ENCODE assay signal across 13 mouse cellular contexts in the genomic region with DNA sequence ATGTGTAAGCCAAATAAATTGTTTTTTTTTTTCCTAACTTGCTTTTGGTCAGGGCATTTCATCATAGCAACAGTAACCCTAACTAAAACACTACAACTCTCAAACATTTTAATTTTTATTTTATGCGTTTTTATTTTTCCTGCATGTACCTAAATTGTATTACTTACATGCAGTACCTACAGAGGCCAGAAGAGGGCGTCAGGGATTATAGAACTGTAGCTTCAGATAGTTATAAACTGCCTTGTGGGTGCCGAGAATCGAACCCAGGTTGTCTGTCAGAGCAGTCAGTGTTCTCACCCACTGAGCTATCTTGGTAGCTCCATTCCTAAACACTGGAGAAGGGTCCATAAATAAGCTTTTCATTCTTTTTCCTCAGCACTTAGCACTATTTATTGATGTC.
DNase-seq lines count a peak whose midpoint lies in the region; ATAC-seq and TF ChIP-seq lines count a peak whose summit lies in the region.
"Had no signal": no experiment of that assay in that cellular context is flagged by ENCODE, and none has a peak within 500 bp of the region (broad histone marks: within the 10 kb centered on the region; RNA-seq: fewer than 3 reads in every experiment).

No protein-coding gene starts in this region.

- no peak overlapping the region for H3K4me2 ChIP-seq in lung, embryonic 14.5 days
- H3K4me2 ChIP-seq: midbrain, embryonic 13.5 days had no signal

- DNase-seq in gastrocnemius, adult 2 months: no peak
- DNase-seq in gastrocnemius, postnatal 14 days: no peak
- DNase-seq in lung, embryonic 14.5 days: peak; percentile 18
- DNase-seq in lung, postnatal 10 days: no peak
- peak; percentile 70 for DNase-seq in R1 (ENCODE audit: low read depth, low spot score)
- DNase-seq in splenic B cell, adult 2 months (ENCODE audit: low read depth, low spot score): peak; percentile 13
- no peak for DNase-seq in urinary bladder, postnatal 14 days (ENCODE audit: low spot score)
- no peak for DNase-seq in layer of hippocampus, postnatal 36 days
- DNase-seq: cerebellum, adult 18-20 months; kidney, adult 11 months; lung, postnatal 14 days had no signal

- no peak overlapping the region for H3K27ac ChIP-seq in gastrocnemius, adult 2 months
- no peak overlapping the region for H3K27ac ChIP-seq in lung, embryonic 14.5 days (ENCODE audit: low read depth)
- H3K27ac ChIP-seq: heart, embryonic 10.5 days; midbrain, embryonic 13.5 days had no signal

- intact Hi-C loops in gastrocnemius, adult 2 months (cut with DNase I): no loop called here
- intact Hi-C loops in gastrocnemius, postnatal 14 days (cut with DNase I; ENCODE audit: low total_unique reads): no loop called here

- WGBS in lung, embryonic 14.5 days: 57% methylated on average over 4 of the region's 4 CpGs

- H3K9me3 ChIP-seq in lung, embryonic 14.5 days (ENCODE audit: low read depth, low read length): no peaks in the 10 kb centered on the region
- H3K9me3 ChIP-seq: heart, embryonic 10.5 days; midbrain, embryonic 13.5 days had no signal

- no peak overlapping the region for H3K9ac ChIP-seq in lung, embryonic 14.5 days
- H3K9ac ChIP-seq: midbrain, embryonic 13.5 days had no signal

- ATAC-seq in lung, embryonic 14.5 days (ENCODE audit: insufficient read depth): no peak
- ATAC-seq: midbrain, embryonic 13.5 days had no signal

- H3K4me1 ChIP-seq in lung, embryonic 14.5 days (ENCODE audit: insufficient read depth): peaks cover 3% of the 10 kb centered on the region

- TF ChIP-seq CTCF in gastrocnemius, adult 2 months (IDR thresholded peaks at IDR 0.05): peak; percentile 32; the same call in 1 of the 2 replicates
- TF ChIP-seq CTCF in lung, embryonic 14.5 days (IDR thresholded peaks at IDR 0.05; ENCODE audit: low read depth): peak; percentile 44

- H3K4me3 ChIP-seq in gastrocnemius, adult 2 months: no peak overlapping the region
- no peak overlapping the region for H3K4me3 ChIP-seq in lung, embryonic 14.5 days (ENCODE audit: low read depth, low read length)
- H3K4me3 ChIP-seq: heart, embryonic 10.5 days; midbrain, embryonic 13.5 days had no signal

- no peaks in the 10 kb centered on the region for H3K27me3 ChIP-seq in lung, embryonic 14.5 days (ENCODE audit: insufficient read depth, low read length)
- no peaks in the 10 kb centered on the region for H3K27me3 ChIP-seq in splenic B cell, adult 2 months (ENCODE audit: control insufficient read depth, insufficient read depth, low read length, poor library complexity, severe bottlenecking)
- H3K27me3 ChIP-seq: midbrain, embryonic 13.5 days had no signal

- no peaks in the 10 kb centered on the region for H3K36me3 ChIP-seq in lung, embryonic 14.5 days (ENCODE audit: insufficient read depth)
- no peaks in the 10 kb centered on the region for H3K36me3 ChIP-seq in splenic B cell, adult 2 months (ENCODE audit: control insufficient read depth, insufficient read depth, low read length, poor library complexity, severe bottlenecking)
- H3K36me3 ChIP-seq: heart, embryonic 10.5 days; midbrain, embryonic 13.5 days had no signal

Comparison
In these comparisons a context has a peak if more than half of its experiments do, and no peak if none do; other contexts are left out.
1. DNase-seq: peak in lung, embryonic 14.5 days (single experiment), R1 (single experiment) and splenic B cell, adult 2 months (single experiment); none in gastrocnemius, adult 2 months (single experiment), gastrocnemius, postnatal 14 days (single experiment), lung, postnatal 10 days (single experiment), urinary bladder, postnatal 14 days (single experiment) and layer of hippocampus, postnatal 36 days (0 of 2).